Mouse (Mus musculus) MEL (cell line): ENCODE data around the gene Tbc1d5.

Source experiments
- CHD2 ChIP-seq: IDR thresholded peaks from 2 replicates; pipeline ENCODE4 v1.6.1; 2011; ENCODE audit warnings: low read length, improper control_type of control experiment
- CTCF ChIP-seq, 3 experiments: IDR thresholded peaks in 2 of 3; conservative IDR thresholded peaks in 1 of 3; 2 replicates each; pipeline ENCODE4 v1.5.1; 2011 to 2012; ENCODE audit warnings: low read length in 3 of 3, low read depth in 2 of 3, mild to moderate bottlenecking in 2 of 3, improper control_type of control experiment in 1 of 3, inconsistent platforms in 1 of 3, mixed read lengths in 1 of 3, moderate library complexity in 1 of 3; ENCODE audit not compliant: control insufficient read depth in 1 of 3, insufficient read depth in 1 of 3, poor library complexity in 1 of 3, severe bottlenecking in 1 of 3
- EP300 ChIP-seq, 2 experiments: IDR thresholded peaks; 2 replicates each; pipeline ENCODE4 v1.6.1; 2011; ENCODE audit warnings: improper control_type of control experiment in 2 of 2, low read length in 2 of 2, low read depth in 1 of 2, mild to moderate bottlenecking in 1 of 2
- GATA1 ChIP-seq: IDR thresholded peaks from 2 replicates; pipeline ENCODE4 v1.6.1; 2011; ENCODE audit warnings: low read depth, low read length, improper control_type of control experiment
- JUND ChIP-seq: IDR thresholded peaks from 2 replicates; pipeline ENCODE4 v1.6.1; 2011; ENCODE audit warnings: low read depth, mild to moderate bottlenecking, improper control_type of control experiment, low read length
- POLR2AphosphoS2 ChIP-seq: IDR thresholded peaks from 2 replicates; pipeline ENCODE4 v1.6.1; 2011; ENCODE audit warnings: low read length, improper control_type of control experiment
- POLR2AphosphoS5 ChIP-seq: IDR thresholded peaks from 2 replicates; pipeline ENCODE4 v1.6.1; 2012; ENCODE audit warnings: low read depth, borderline replicate concordance, mild to moderate bottlenecking, inconsistent platforms, low read length, moderate library complexity, mixed read lengths

DNA sequence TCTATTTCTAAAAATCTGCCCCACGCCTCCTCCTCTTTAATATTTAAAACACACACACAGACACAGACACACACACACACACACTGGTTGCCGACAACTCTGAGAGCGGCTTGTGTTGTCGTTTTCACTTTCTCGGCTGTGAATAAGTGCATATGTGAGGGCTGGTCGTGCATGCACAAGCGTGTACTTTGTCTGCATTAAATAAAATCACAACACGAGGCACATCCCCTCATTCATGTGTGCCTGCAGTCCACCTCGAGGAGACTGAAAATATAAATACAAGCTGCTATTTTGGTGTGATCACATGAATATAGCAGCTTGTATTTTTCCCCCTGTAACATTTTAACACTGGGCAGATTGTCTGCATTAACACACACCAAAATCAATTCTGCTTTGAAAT, 224.8 kb downstream of the Tbc1d5 start:
- TF ChIP-seq CHD2 (no peak), EP300 (IDR thresholded peaks at IDR 0.05; ENCODE audit: low read depth in 1 of 2, low read length in 2 of 2) (no peak), JUND (no peak), POLR2AphosphoS5 (no peak), POLR2AphosphoS2 (no peak), GATA1 (no peak), CTCF (IDR thresholded peaks at IDR 0.05 in 2 of 3, conservative IDR thresholded peaks at IDR 0.05 in 1 of 3; ENCODE audit: control insufficient read depth in 1 of 3, insufficient read depth in 1 of 3, low read depth in 2 of 3, low read length in 3 of 3, poor library complexity in 1 of 3, severe bottlenecking in 1 of 3) (no peak)
